Mouse (Mus musculus) G1E (cell line): Measurements from ENCODE around the gene Slitrk1. TPM values are rescaled to one million over a fixed set of nuclear protein-coding genes. Genes with fewer than 3 reads are reported as not detected.

ENCODE experiments used
- ATAC-seq: 2 replicates; pipeline ENCODE4 v1.8.0; 2016; ENCODE audit warnings: mild to moderate bottlenecking; ENCODE audit not compliant: insufficient number of reproducible peaks, poor library complexity, low FRiP score, severe bottlenecking; ENCODE audit errors: extremely low read depth
- DNase-seq: peaks from one replicate; pipeline ENCODE4 v3.0.0; 2012; ENCODE audit warnings: low spot score
- H3K27me3 ChIP-seq: 2 replicates; pipeline ENCODE4 v1.6.1; 2012; ENCODE audit warnings: mild to moderate bottlenecking, low read length, inconsistent platforms; ENCODE audit not compliant: insufficient read depth
- H3K36me3 ChIP-seq: replicated peaks from 2 replicates; pipeline ENCODE3; 2012; ENCODE audit warnings: mild to moderate bottlenecking, inconsistent platforms
- H3K4me1 ChIP-seq: 2 replicates; pipeline ENCODE4 v1.6.1; 2012; ENCODE audit warnings: low read depth, low read length, inconsistent platforms, mixed read lengths; ENCODE audit not compliant: insufficient read depth
- H3K4me3 ChIP-seq: 2 replicates; pipeline ENCODE4 v1.5.1; 2012; ENCODE audit warnings: low read depth, mild to moderate bottlenecking, inconsistent platforms, low read length, moderate library complexity, mixed read lengths
- H3K9me3 ChIP-seq: replicated peaks from 2 replicates; pipeline ENCODE4 v1.6.1; 2012; ENCODE audit warnings: inconsistent platforms
- CTCF ChIP-seq: IDR thresholded peaks from 2 replicates; pipeline ENCODE4 v1.5.1; 2012; ENCODE audit warnings: low read depth, low read length, inconsistent platforms, mixed read lengths
- GATA1 ChIP-seq: IDR thresholded peaks from 2 replicates; pipeline ENCODE4 v1.6.1; 2012; ENCODE audit warnings: borderline replicate concordance, low read length, inconsistent platforms, mixed read lengths
- GATA2 ChIP-seq: IDR thresholded peaks from 2 replicates; pipeline ENCODE4 v1.6.1; 2012; ENCODE audit warnings: low read depth, low read length, inconsistent platforms, borderline replicate concordance
- POLR2AphosphoS5 ChIP-seq: IDR thresholded peaks from 2 replicates; pipeline ENCODE4 v1.6.1; 2012; ENCODE audit warnings: low read depth, low read length, inconsistent platforms; ENCODE audit not compliant: insufficient replicate concordance
- TAL1 ChIP-seq: conservative IDR thresholded peaks from 2 replicates; pipeline ENCODE4 v1.6.1; 2012; ENCODE audit warnings: low read depth, low read length, inconsistent platforms, mixed read lengths
- polyA plus RNA-seq: library from polyadenylated mRNA; stranded (reverse); fragments of >175 nt; gene quantifications from 2 replicates; pipeline ENCODE4 v1.2.3, GENCODE M21; 2012
- total RNA-seq, 2 experiments: library from RNA; stranded (forward) in 1 of 2; stranded (reverse) in 1 of 2; fragments of 200-1000 nt in 1 of 2; fragments of >200 nt in 1 of 2; fragmentation: Nextera tagmentation in 1 of 2; gene quantifications; 2 replicates each; pipeline ENCODE4 v1.2.3; 2014 to 2017

The Slitrk1 gene
- total and polyA plus RNA-seq, 3 experiments, result 0.22 TPM; not detected in 2

DNA sequence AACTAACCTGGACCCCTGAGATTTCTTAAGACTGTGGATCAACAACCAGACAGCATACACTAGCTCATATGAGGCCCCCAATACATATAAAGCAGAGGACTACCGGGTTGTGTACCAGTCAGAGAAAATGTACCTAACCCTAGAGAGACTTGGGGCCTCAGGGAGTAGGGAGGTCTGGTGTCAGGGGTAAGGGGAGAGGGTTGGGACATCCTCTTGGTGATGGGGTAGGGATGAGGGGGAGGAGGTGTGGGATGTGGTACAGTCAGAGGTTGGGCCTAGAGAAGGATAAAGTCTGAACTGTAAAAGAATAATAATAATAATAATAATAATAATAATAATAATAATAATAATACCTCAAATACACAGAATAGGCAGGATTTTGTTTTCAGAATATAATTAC lies 54.6 kb downstream of the Slitrk1 start:
- TF ChIP-seq TAL1 (no peak), CTCF (no peak), GATA1 (no peak), GATA2 (no peak), POLR2AphosphoS5 (no peak)
- H3K4me1 ChIP-seq, result no peaks in the 10 kb centered on the region
- no peak for ATAC-seq
- H3K9me3 ChIP-seq, result peaks cover 7% of the 10 kb centered on the region
- no peak for DNase-seq
- H3K27me3 ChIP-seq, result no peaks in the 10 kb centered on the region
- no peak overlapping the region for H3K4me3 ChIP-seq
- H3K36me3 ChIP-seq, result no peaks in the 10 kb centered on the region
